Mouse (Mus musculus): ENCODE results near the gene Ints13. TPM values are rescaled to one million over a fixed set of nuclear protein-coding genes. Genes with fewer than 3 reads are reported as not detected.

Gene Ints13
- total and polyA plus RNA-seq, 3 experiments, result 31.9 to 51.9 (median 50.5) TPM

GRCm38 (mm10) chr6:146603651-146604050, 26.0 kb upstream of the Ints13 start:
- in situ Hi-C loops (cut with MboI; ENCODE audit: low pct_ligation_motif_present, low pct_unique_long_range_greater_than_20kb, low sequenced_read_pairs), result no loop called here
- no peaks in the 10 kb centered on the region for H3K4me1 ChIP-seq (ENCODE audit: control insufficient read depth in 1 of 2, insufficient read depth in 2 of 2)

GRCm38 (mm10) chr6:146602601-146603000, 25.0 kb upstream of the Ints13 start:
- in situ Hi-C loops (cut with MboI; ENCODE audit: low pct_ligation_motif_present, low pct_unique_long_range_greater_than_20kb, low sequenced_read_pairs), result no loop called here
- peaks cover 56 to 82% of the 10 kb centered on the region in 2 experiments for H3K36me3 ChIP-seq (replicated peaks in 1 of 2; ENCODE audit: control insufficient read depth in 1 of 2, insufficient read depth in 1 of 2, low read length in 1 of 2)

More at GRCm38 (mm10) chr6:146603651-146604050, 26.0 kb upstream of the Ints13 start:
- Histone ChIP-seq H3K9ac (ENCODE audit: insufficient read depth, low read depth) (no peak overlapping the region), H3K36me3 (replicated peaks in 1 of 2; ENCODE audit: control insufficient read depth in 1 of 2, insufficient read depth in 1 of 2, low read length in 1 of 2) (peaks cover 58 to 87% of the 10 kb centered on the region in 2 experiments), H3K27ac (ENCODE audit: insufficient read depth, low read depth) (no peak overlapping the region), H3K79me2 (replicated peaks; ENCODE audit: control insufficient read depth, extremely low read depth, insufficient read depth, poor library complexity, severe bottlenecking) (no peaks in the 10 kb centered on the region), H3K4me2 (ENCODE audit: insufficient read depth, low read depth, poor library complexity, severe bottlenecking) (no peak overlapping the region), H3K4me3 (replicated peaks in 1 of 3; ENCODE audit: low read depth in 2 of 3, low read length in 2 of 3, poor library complexity in 1 of 3) (no peak overlapping the region), H3K27me3 (replicated peaks) (no peaks in the 10 kb centered on the region), H3K9me3 (replicated peaks; ENCODE audit: low read length) (no peaks in the 10 kb centered on the region)
- dilution Hi-C loops (cut with MboI; ENCODE audit: extremely low pct_ligation_motif_present, extremely low pct_unique_long_range_greater_than_20kb, low sequenced_read_pairs), result no loop called here
- no peak for DNase-seq (ENCODE audit: extremely low read depth)
- no peak for TF ChIP-seq HCFC1 (IDR thresholded peaks at IDR 0.05; ENCODE audit: low read depth, low read length)
- no peak for TF ChIP-seq POLR2A (IDR thresholded peaks at IDR 0.05; ENCODE audit: low read depth, low read length)
- no peak for TF ChIP-seq CTCF (conservative IDR thresholded peaks at IDR 0.05 in 1 of 2, IDR thresholded peaks at IDR 0.05 in 1 of 2; ENCODE audit: low read depth in 2 of 2, low read length in 2 of 2)
- no peak for TF ChIP-seq NRF1 (IDR thresholded peaks at IDR 0.05; ENCODE audit: low read depth, low read length)
- TF ChIP-seq GABPA (IDR thresholded peaks at IDR 0.05; ENCODE audit: insufficient replicate concordance, low read depth, low read length), result no peak
- no peak for TF ChIP-seq MAZ (IDR thresholded peaks at IDR 0.05; ENCODE audit: low read depth, low read length)
- TF ChIP-seq MAFK (IDR thresholded peaks at IDR 0.05; ENCODE audit: insufficient replicate concordance, low read length), result no peak
- TF ChIP-seq EP300 (IDR thresholded peaks at IDR 0.05; ENCODE audit: low read length), result no peak
- no peak for TF ChIP-seq ZC3H11A (IDR thresholded peaks at IDR 0.05; ENCODE audit: low read depth, low read length)
- TF ChIP-seq PAX5 (IDR thresholded peaks at IDR 0.05; ENCODE audit: low read length), result no peak
- no peak for TF ChIP-seq USF1 (IDR thresholded peaks at IDR 0.05; ENCODE audit: low read depth, low read length)
- TF ChIP-seq POLR2AphosphoS2 (IDR thresholded peaks at IDR 0.05; ENCODE audit: low read depth, low read length), result no peak
- TF ChIP-seq MEF2A (IDR thresholded peaks at IDR 0.05; ENCODE audit: borderline replicate concordance, low read depth, low read length), result no peak
- no peak for TF ChIP-seq SMC3 (IDR thresholded peaks at IDR 0.05; ENCODE audit: low read depth, low read length)
- no peak for TF ChIP-seq NELFE (IDR thresholded peaks at IDR 0.05; ENCODE audit: low read depth, low read length)
- no peak for TF ChIP-seq JUN (IDR thresholded peaks at IDR 0.05; ENCODE audit: insufficient read depth, low read depth, low read length)
- TF ChIP-seq ELF1 (IDR thresholded peaks at IDR 0.05; ENCODE audit: low read depth, low read length), result no peak
- TF ChIP-seq ETS1 (conservative IDR thresholded peaks at IDR 0.05; ENCODE audit: low read depth, low read length), result no peak

More at GRCm38 (mm10) chr6:146602601-146603000, 25.0 kb upstream of the Ints13 start:
- dilution Hi-C loops (cut with MboI; ENCODE audit: extremely low pct_ligation_motif_present, extremely low pct_unique_long_range_greater_than_20kb, low sequenced_read_pairs), result no loop called here
- Histone ChIP-seq H3K4me2 (ENCODE audit: insufficient read depth, low read depth, poor library complexity, severe bottlenecking) (no peak overlapping the region), H3K27me3 (replicated peaks) (no peaks in the 10 kb centered on the region), H3K4me1 (ENCODE audit: control insufficient read depth in 1 of 2, insufficient read depth in 2 of 2) (no peaks in the 10 kb centered on the region), H3K79me2 (replicated peaks; ENCODE audit: control insufficient read depth, extremely low read depth, insufficient read depth, poor library complexity, severe bottlenecking) (no peaks in the 10 kb centered on the region), H3K4me3 (replicated peaks in 1 of 3; ENCODE audit: low read depth in 2 of 3, low read length in 2 of 3, poor library complexity in 1 of 3) (no peak overlapping the region), H3K27ac (ENCODE audit: insufficient read depth, low read depth) (no peak overlapping the region), H3K9me3 (replicated peaks; ENCODE audit: low read length) (no peaks in the 10 kb centered on the region), H3K9ac (ENCODE audit: insufficient read depth, low read depth) (no peak overlapping the region)
- DNase-seq (ENCODE audit: extremely low read depth), result no peak
- TF ChIP-seq MAZ (IDR thresholded peaks at IDR 0.05; ENCODE audit: low read depth, low read length) (no peak), BHLHE40 (IDR thresholded peaks at IDR 0.05; ENCODE audit: low read depth, low read length) (no peak), NRF1 (IDR thresholded peaks at IDR 0.05; ENCODE audit: low read depth, low read length) (no peak), MXI1 (IDR thresholded peaks at IDR 0.05; ENCODE audit: low read depth, low read length) (no peak), CTCF (conservative IDR thresholded peaks at IDR 0.05 in 1 of 2, IDR thresholded peaks at IDR 0.05 in 1 of 2; ENCODE audit: low read depth in 2 of 2, low read length in 2 of 2) (no peak), ZMIZ1 (IDR thresholded peaks at IDR 0.05; ENCODE audit: low read depth, low read length) (no peak), TCF12 (IDR thresholded peaks at IDR 0.05; ENCODE audit: low read depth, low read length) (no peak), POLR2A (IDR thresholded peaks at IDR 0.05; ENCODE audit: low read depth, low read length) (no peak), RAD21 (IDR thresholded peaks at IDR 0.05; ENCODE audit: low read depth, low read length) (no peak)

Measured in CH12.LX (cell line).